Comparison of ENCODE assay signal across 11 mouse cellular contexts in genomic region chr11:8575217-8576180, GRCm38 (mm10).
DNase-seq lines count a peak whose midpoint lies in the region; ATAC-seq and TF ChIP-seq lines count a peak whose summit lies in the region.
"Had no signal": no experiment of that assay in that cellular context is flagged by ENCODE, and none has a peak within 500 bp of the region (broad histone marks: within the 10 kb centered on the region; RNA-seq: fewer than 3 reads in every experiment).

No protein-coding gene starts in this region.

- H3K4me1 ChIP-seq in E14TG2a.4 (replicated peaks; ENCODE audit: low read depth, low read length): peaks cover 96% of the 10 kb centered on the region
- H3K4me1 ChIP-seq in bone marrow macrophage, adult 2 months (ENCODE audit: control insufficient read depth, insufficient read depth, low read length): peaks cover 90% of the 10 kb centered on the region
- peaks cover 22% of the 10 kb centered on the region; the same call in 1 of the 2 replicates for H3K4me1 ChIP-seq in stomach, embryonic 14.5 days (ENCODE audit: control insufficient read depth, insufficient read depth, low read length)
- no peaks in the 10 kb centered on the region for H3K4me1 ChIP-seq in lung, adult 2 months (ENCODE audit: control insufficient read depth, insufficient read depth, low read length)
- H3K4me1 ChIP-seq: embryonic facial prominence, embryonic 15.5 days had no signal

- 76% methylated on average over 10 of the region's 10 CpGs for WGBS in stomach, embryonic 14.5 days
- WGBS in lung, adult 2 months: 56% methylated on average over 10 of the region's 10 CpGs

- H3K27ac ChIP-seq in bone marrow macrophage, adult 2 months (ENCODE audit: insufficient read depth, low read depth, low read length): peak overlapping the region; percentile 94
- H3K27ac ChIP-seq in stomach, embryonic 14.5 days (ENCODE audit: low read length): peak overlapping the region; percentile 21; the same call in 1 of the 2 replicates
- H3K27ac ChIP-seq: embryonic facial prominence, embryonic 15.5 days; gastrocnemius, adult 2 months had no signal

- no peak overlapping the region for H3K9ac ChIP-seq in stomach, embryonic 14.5 days (replicated peaks; ENCODE audit: low read depth, low read length)
- H3K9ac ChIP-seq: embryonic facial prominence, embryonic 15.5 days had no signal

- H3K36me3 ChIP-seq in E14TG2a.4 (ENCODE audit: insufficient read depth, low read length): peaks cover 91% of the 10 kb centered on the region
- H3K36me3 ChIP-seq in stomach, embryonic 14.5 days (ENCODE audit: control insufficient read depth, insufficient read depth, low read length): peaks cover 18% of the 10 kb centered on the region

- H3K9me3 ChIP-seq in E14TG2a.4 (ENCODE audit: low read length): no peaks in the 10 kb centered on the region
- H3K9me3 ChIP-seq in stomach, embryonic 14.5 days (ENCODE audit: control insufficient read depth, low read depth, low read length): no peaks in the 10 kb centered on the region
- H3K9me3 ChIP-seq: embryonic facial prominence, embryonic 15.5 days had no signal

- no peak for TF ChIP-seq CTCF in E14TG2a.4 (conservative IDR thresholded peaks at IDR 0.05; ENCODE audit: low read length)
- TF ChIP-seq CTCF in bone marrow macrophage, adult 2 months (IDR thresholded peaks at IDR 0.05; ENCODE audit: low read depth, low read length): no peak; the same call in 1 of the 2 replicates
- no peak for TF ChIP-seq CTCF in lung, adult 2 months (IDR thresholded peaks at IDR 0.05; ENCODE audit: insufficient read depth, low read length)

- peak; percentile 31 for DNase-seq in kidney, adult 11 months
- DNase-seq in kidney, postnatal 14 days: no peak
- DNase-seq in right cerebral cortex, postnatal 25 days: no peak
- no peak for DNase-seq in lung, adult 2 months
- DNase-seq: gastrocnemius, adult 2 months had no signal

- TF ChIP-seq POLR2A in bone marrow macrophage, adult 2 months (IDR thresholded peaks at IDR 0.05; ENCODE audit: borderline replicate concordance, low read depth, low read length): no peak
- no peak for TF ChIP-seq POLR2A in lung, adult 2 months (IDR thresholded peaks at IDR 0.05; ENCODE audit: borderline replicate concordance, extremely low read depth, low read depth, low read length)

- H3K4me3 ChIP-seq in E14TG2a.4 (replicated peaks; ENCODE audit: low read length): peak overlapping the region; percentile 74
- H3K4me3 ChIP-seq in bone marrow macrophage, adult 2 months (ENCODE audit: insufficient read depth, low read length): peak overlapping the region; percentile 29
- no peak overlapping the region for H3K4me3 ChIP-seq in stomach, embryonic 14.5 days (ENCODE audit: low read depth, low read length)
- H3K4me3 ChIP-seq in lung, adult 2 months (replicated peaks; ENCODE audit: extremely low read depth, low read depth, low read length): no peak overlapping the region
- H3K4me3 ChIP-seq: embryonic facial prominence, embryonic 15.5 days; gastrocnemius, adult 2 months had no signal

- H3K4me2 ChIP-seq in stomach, embryonic 14.5 days (replicated peaks; ENCODE audit: low read depth, low read length): no peak overlapping the region
- H3K4me2 ChIP-seq: embryonic facial prominence, embryonic 15.5 days had no signal

- ATAC-seq in stomach, embryonic 14.5 days (ENCODE audit: insufficient number of reproducible peaks, insufficient read depth, low FRiP score, low read depth): no peak; the same call in 1 of the 2 replicates
- ATAC-seq in erythroid progenitor cell, adult 5-6 weeks (replicated peaks; ENCODE audit: low FRiP score, poor library complexity, severe bottlenecking): no peak
- ATAC-seq: midbrain, embryonic 16.5 days had no signal

- H3K27me3 ChIP-seq in E14TG2a.4 (ENCODE audit: insufficient read depth, low read length): no peaks in the 10 kb centered on the region
- no peaks in the 10 kb centered on the region for H3K27me3 ChIP-seq in stomach, embryonic 14.5 days (ENCODE audit: control insufficient read depth, insufficient read depth, low read length)
- H3K27me3 ChIP-seq: embryonic facial prominence, embryonic 15.5 days had no signal

Comparison
In these comparisons a context has a peak if more than half of its experiments do, and no peak if none do; other contexts are left out.
1. H3K4me3 ChIP-seq: peak in E14TG2a.4 (single experiment) and bone marrow macrophage, adult 2 months (single experiment); none in stomach, embryonic 14.5 days (single experiment) and lung, adult 2 months (single experiment).